ENCODE assay signal across 8 mouse cellular contexts in the genomic region with DNA sequence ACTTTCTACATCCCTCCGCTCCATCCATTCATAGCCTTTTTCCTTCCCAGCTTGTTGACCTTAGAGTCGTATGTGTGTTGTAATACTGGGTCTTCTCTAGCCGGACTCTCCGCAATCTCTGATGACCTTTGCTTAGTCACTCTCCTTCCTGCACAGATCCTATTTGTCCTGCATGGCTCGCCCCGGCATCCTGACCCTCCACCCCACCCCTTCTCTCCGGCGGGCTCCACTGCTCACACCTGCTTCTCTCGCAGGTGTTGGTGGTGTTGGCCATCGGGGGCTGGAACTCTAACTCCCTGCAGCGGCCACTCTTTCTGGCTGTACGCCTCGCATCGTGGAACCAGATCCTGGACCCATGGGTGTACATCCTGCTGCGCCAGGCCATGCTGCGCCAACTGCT. TPM values are rescaled to one million over a fixed set of nuclear protein-coding genes. Genes with fewer than 3 reads are reported as not detected.
DNase-seq lines count a peak whose midpoint lies in the region; ATAC-seq lines count a peak whose summit lies in the region.

No protein-coding gene starts in this region.

- no peak for ATAC-seq in heart, embryonic 15.5 days (replicated peaks; ENCODE audit: insufficient number of reproducible peaks, insufficient read depth, low FRiP score, low read depth)
- ATAC-seq in embryonic facial prominence, embryonic 14.5 days (ENCODE audit: low read depth) = no peak
- 0 out of 2 replicates have a peak, but pooled peaks have one; percentile 0 for ATAC-seq in intestine, embryonic 14.5 days (replicated peaks; ENCODE audit: low FRiP score, low TSS enrichment, low read depth)
- ATAC-seq in midbrain, embryonic 12.5 days (ENCODE audit: low FRiP score, low read depth) = peak; percentile 13

- peak overlapping the region; percentile 68; the same call in 1 of the 2 replicates for H3K4me2 ChIP-seq in heart, embryonic 15.5 days
- peak overlapping the region; percentile 80; the same call in 1 of the 2 replicates for H3K4me2 ChIP-seq in embryonic facial prominence, embryonic 14.5 days (ENCODE audit: low read depth, low read length)
- H3K4me2 ChIP-seq in intestine, embryonic 14.5 days (ENCODE audit: low read length) = peak overlapping the region; percentile 57
- H3K4me2 ChIP-seq in midbrain, embryonic 12.5 days (replicated peaks) = peak overlapping the region; percentile 63; the same call in 1 of the 2 replicates

- H3K4me3 ChIP-seq in heart, embryonic 15.5 days = peak overlapping the region; percentile 46; the same call in 1 of the 2 replicates
- H3K4me3 ChIP-seq in embryonic facial prominence, embryonic 14.5 days (ENCODE audit: low read depth, low read length) = no peak overlapping the region
- H3K4me3 ChIP-seq in intestine, embryonic 14.5 days (ENCODE audit: low read depth, low read length) = no peak overlapping the region
- H3K4me3 ChIP-seq in midbrain, embryonic 12.5 days = no peak overlapping the region

- peaks cover 29% of the 10 kb centered on the region for H3K36me3 ChIP-seq in heart, embryonic 15.5 days
- peaks cover 50% of the 10 kb centered on the region for H3K36me3 ChIP-seq in embryonic facial prominence, embryonic 14.5 days (ENCODE audit: control insufficient read depth, insufficient read depth, low read length)
- peaks cover 54% of the 10 kb centered on the region for H3K36me3 ChIP-seq in intestine, embryonic 14.5 days (ENCODE audit: control insufficient read depth, insufficient read depth, low read length)
- peaks cover 46% of the 10 kb centered on the region for H3K36me3 ChIP-seq in midbrain, embryonic 12.5 days

- no peak overlapping the region for H3K27ac ChIP-seq in heart, embryonic 15.5 days
- H3K27ac ChIP-seq in embryonic facial prominence, embryonic 14.5 days (replicated peaks; ENCODE audit: low read depth, low read length) = no peak overlapping the region
- H3K27ac ChIP-seq in intestine, embryonic 14.5 days (ENCODE audit: low read depth) = no peak overlapping the region
- H3K27ac ChIP-seq in midbrain, embryonic 12.5 days (replicated peaks) = no peak overlapping the region

- H3K4me1 ChIP-seq in heart, embryonic 15.5 days (replicated peaks) = peaks cover 35% of the 10 kb centered on the region
- peaks cover 37% of the 10 kb centered on the region for H3K4me1 ChIP-seq in embryonic facial prominence, embryonic 14.5 days (ENCODE audit: control insufficient read depth, insufficient read depth, low read length)
- peaks cover 46% of the 10 kb centered on the region for H3K4me1 ChIP-seq in intestine, embryonic 14.5 days (replicated peaks; ENCODE audit: control insufficient read depth, insufficient read depth, low read length)
- H3K4me1 ChIP-seq in midbrain, embryonic 12.5 days = peaks cover 21% of the 10 kb centered on the region

- H3K9ac ChIP-seq in heart, embryonic 15.5 days = no peak overlapping the region
- no peak overlapping the region for H3K9ac ChIP-seq in embryonic facial prominence, embryonic 14.5 days (ENCODE audit: low read depth, low read length)
- H3K9ac ChIP-seq in intestine, embryonic 14.5 days (ENCODE audit: low read length) = no peak overlapping the region
- no peak overlapping the region for H3K9ac ChIP-seq in midbrain, embryonic 12.5 days (replicated peaks)

- H3K9me3 ChIP-seq in heart, embryonic 15.5 days (replicated peaks) = no peaks in the 10 kb centered on the region
- H3K9me3 ChIP-seq in embryonic facial prominence, embryonic 14.5 days (ENCODE audit: control insufficient read depth, low read length) = no peaks in the 10 kb centered on the region
- no peaks in the 10 kb centered on the region for H3K9me3 ChIP-seq in intestine, embryonic 14.5 days (ENCODE audit: control insufficient read depth, low read length)
- no peaks in the 10 kb centered on the region for H3K9me3 ChIP-seq in midbrain, embryonic 12.5 days

- no peak for DNase-seq in heart, postnatal 36 days
- no peak for DNase-seq in embryonic facial prominence, embryonic 14.5 days (ENCODE audit: low spot score)
- DNase-seq in intestine, embryonic 14.5 days (ENCODE audit: low spot score) = no peak
- DNase-seq in cerebellum, adult 11-12 months = no peak
- DNase-seq in spleen, postnatal 36 days (ENCODE audit: low spot score in 2 of 2) = no peak
- DNase-seq in thymus, postnatal 36 days = no peak

- WGBS in heart, embryonic 15.5 days = 74% methylated on average over 16 of the region's 16 CpGs
- 78% methylated on average over 16 of the region's 16 CpGs for WGBS in embryonic facial prominence, embryonic 14.5 days
- 79% methylated on average over 16 of the region's 16 CpGs for WGBS in intestine, embryonic 14.5 days
- 76% methylated on average over 16 of the region's 16 CpGs for WGBS in midbrain, embryonic 12.5 days

- intact Hi-C loops in heart, postnatal 36 days (cut with DNase I) = no loop called here

- H3K27me3 ChIP-seq in heart, embryonic 15.5 days = peaks cover 8% of the 10 kb centered on the region
- no peaks in the 10 kb centered on the region for H3K27me3 ChIP-seq in embryonic facial prominence, embryonic 14.5 days (replicated peaks; ENCODE audit: control insufficient read depth, insufficient read depth, low read length)
- H3K27me3 ChIP-seq in intestine, embryonic 14.5 days (replicated peaks; ENCODE audit: control insufficient read depth, insufficient read depth, low read length) = no peaks in the 10 kb centered on the region
- peaks cover 18% of the 10 kb centered on the region for H3K27me3 ChIP-seq in midbrain, embryonic 12.5 days

RNA-seq across cellular contexts. Expression of a gene that starts 2.5 kb away (rescaled TPM):
- 0.45 and 0.84 TPM in 2 replicates for polyA plus RNA-seq in heart, embryonic 15.5 days (2015; fragmentation: Nextera tagmentation; extraction: Ambion mirVana)
- total RNA-seq in heart, postnatal 36 days (2021) = under 1 TPM; 0.27 to 0.75 TPM
- 1.0 and 1.2 TPM in 2 replicates for polyA plus RNA-seq in embryonic facial prominence, embryonic 14.5 days (2014; fragmentation: Nextera tagmentation; extraction: Ambion mirVana)
- 1.3 and 2.0 TPM in 2 replicates for polyA plus RNA-seq in intestine, embryonic 14.5 days (2014; fragmentation: Nextera tagmentation; extraction: Ambion mirVana)
- 0.75 and 0.97 TPM in 2 replicates for polyA plus RNA-seq in midbrain, embryonic 12.5 days (2016; fragmentation: Nextera tagmentation; extraction: Ambion mirVana)

RNA-seq across cellular contexts. Expression of a gene that starts 16.5 kb away (rescaled TPM):
- polyA plus RNA-seq in heart, embryonic 15.5 days (2015; fragmentation: Nextera tagmentation; extraction: Ambion mirVana) = 127 and 141 TPM in 2 replicates
- 10 to 100 TPM; 25.2 to 28.3 TPM for total RNA-seq in heart, postnatal 36 days (2021)
- polyA plus RNA-seq in embryonic facial prominence, embryonic 14.5 days (2014; fragmentation: Nextera tagmentation; extraction: Ambion mirVana) = 107 and 131 TPM in 2 replicates
- 158 and 160 TPM in 2 replicates for polyA plus RNA-seq in intestine, embryonic 14.5 days (2014; fragmentation: Nextera tagmentation; extraction: Ambion mirVana)
- polyA plus RNA-seq in midbrain, embryonic 12.5 days (2016; fragmentation: Nextera tagmentation; extraction: Ambion mirVana) = 198 and 204 TPM in 2 replicates

RNA-seq across cellular contexts. Expression of a gene that starts 30.0 kb away (rescaled TPM):
- 15.4 and 22.1 TPM in 2 replicates for polyA plus RNA-seq in heart, embryonic 15.5 days (2015; fragmentation: Nextera tagmentation; extraction: Ambion mirVana)
- total RNA-seq in heart, postnatal 36 days (2021) = 10 to 100 TPM; 53.7 to 62.4 TPM
- 26.1 and 30.4 TPM in 2 replicates for polyA plus RNA-seq in embryonic facial prominence, embryonic 14.5 days (2014; fragmentation: Nextera tagmentation; extraction: Ambion mirVana)
- polyA plus RNA-seq in intestine, embryonic 14.5 days (2014; fragmentation: Nextera tagmentation; extraction: Ambion mirVana) = 28.5 and 31.5 TPM in 2 replicates
- polyA plus RNA-seq in midbrain, embryonic 12.5 days (2016; fragmentation: Nextera tagmentation; extraction: Ambion mirVana) = 35.3 and 35.4 TPM in 2 replicates

RNA-seq across cellular contexts. Expression of a gene that starts 46.0 kb away (rescaled TPM):
- polyA plus RNA-seq in heart, embryonic 15.5 days (2015; fragmentation: Nextera tagmentation; extraction: Ambion mirVana) = 107 and 135 TPM in 2 replicates
- 10 to 100 TPM; 15.8 to 17.2 TPM for total RNA-seq in heart, postnatal 36 days (2021)
- polyA plus RNA-seq in embryonic facial prominence, embryonic 14.5 days (2014; fragmentation: Nextera tagmentation; extraction: Ambion mirVana) = 106 and 131 TPM in 2 replicates
- 220 and 222 TPM in 2 replicates for polyA plus RNA-seq in intestine, embryonic 14.5 days (2014; fragmentation: Nextera tagmentation; extraction: Ambion mirVana)
- 184 and 186 TPM in 2 replicates for polyA plus RNA-seq in midbrain, embryonic 12.5 days (2016; fragmentation: Nextera tagmentation; extraction: Ambion mirVana)

Comparison
In these comparisons a context has a peak if more than half of its experiments do, and no peak if none do; other contexts are left out.
1. ATAC-seq: peak in intestine, embryonic 14.5 days (single experiment) and midbrain, embryonic 12.5 days (single experiment); none in heart, embryonic 15.5 days (single experiment) and embryonic facial prominence, embryonic 14.5 days (single experiment).
2. Peak in every context shown above with its lines, with median percentiles within 50 percentile points of each other: H3K4me2 ChIP-seq.